Mouse (Mus musculus): ENCODE data around the gene Leng1. TPM values are rescaled to one million over a fixed set of nuclear protein-coding genes. Genes with fewer than 3 reads are reported as not detected.
"Not testable (repeated sequence)": the region's sequence is repeated elsewhere in the genome, so short reads cannot be mapped to it uniquely, and the experiment has no call there.

The Leng1 gene
- 16.3 and 16.6 TPM in 2 replicates for polyA plus RNA-seq (2014; fragmentation: Nextera tagmentation; extraction: Ambion mirVana)

DNA sequence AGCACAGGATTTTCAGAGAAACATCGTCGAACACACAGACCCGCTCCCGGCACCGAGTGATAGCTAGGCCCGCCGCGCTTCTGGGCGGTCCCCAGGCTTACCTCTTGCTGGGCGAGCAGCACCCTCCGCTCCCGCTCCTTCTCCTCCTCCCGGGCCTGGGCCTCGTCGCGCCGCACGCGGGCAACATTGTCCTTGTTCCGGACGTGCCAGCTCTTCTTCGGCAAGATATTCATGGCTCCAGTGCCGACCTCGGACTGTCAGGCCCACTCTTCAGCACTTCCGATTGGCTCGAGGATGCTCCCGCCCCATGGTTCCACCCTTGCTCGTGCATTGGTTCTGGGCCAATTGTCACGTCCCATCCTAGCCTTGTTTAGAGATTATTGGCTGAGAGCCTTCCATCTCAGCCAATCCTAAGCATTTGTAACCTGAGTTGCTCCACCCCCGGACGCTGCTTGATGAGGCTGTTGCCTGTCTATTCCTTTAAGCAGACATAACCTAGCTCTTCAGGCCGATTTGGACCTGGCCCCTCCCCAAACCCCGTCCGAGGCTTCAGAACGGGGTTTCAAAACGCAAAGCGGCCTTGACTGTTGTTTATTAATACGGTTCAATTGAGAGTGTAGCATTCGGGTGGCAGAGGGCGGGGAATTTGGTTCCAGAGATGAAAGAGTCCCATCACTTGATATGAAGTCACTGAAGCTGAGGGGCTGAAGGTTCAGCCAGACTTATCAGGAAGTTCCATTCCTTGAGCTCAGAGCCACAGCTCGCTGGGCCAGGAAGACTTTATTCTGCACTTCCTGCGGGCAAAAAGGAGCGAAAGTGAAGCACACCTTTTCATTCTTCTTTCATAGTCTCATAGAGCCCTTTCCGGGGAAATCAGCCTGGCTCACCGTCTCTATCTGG lies at the start of gene Leng1:
Gene Leng1 (minus strand): TSS at position 626 of the 900 bp plus-strand sequence.
- H3K36me3 ChIP-seq (ENCODE audit: control insufficient read depth, insufficient read depth, low read length), result peaks cover 14% of the 10 kb centered on the region
- peak within 1 kb of the TSS; percentile 93 for H3K9ac ChIP-seq (ENCODE audit: low read depth, low read length)
- WGBS (ENCODE audit: insufficient replicate concordance), result 3% methylated on average over 45 of the region's 45 CpGs
- H3K4me2 ChIP-seq, result peak within 1 kb of the TSS; percentile 61
- H3K9me3 ChIP-seq (replicated peaks; ENCODE audit: control insufficient read depth, low read length), result no peaks in the 10 kb centered on the region
- peak within 1 kb of the TSS; percentile 76 for H3K4me3 ChIP-seq (ENCODE audit: low read depth, low read length)
- ATAC-seq (replicated peaks; ENCODE audit: insufficient number of reproducible peaks, low FRiP score, low TSS enrichment), result peak; percentile 98
- H3K27me3 ChIP-seq (ENCODE audit: control insufficient read depth, insufficient read depth, low read length), result no peaks in the 10 kb centered on the region
- peak within 1 kb of the TSS; percentile 91 for H3K27ac ChIP-seq (ENCODE audit: low read depth, low read length)
- peaks cover 20% of the 10 kb centered on the region for H3K4me1 ChIP-seq (ENCODE audit: control insufficient read depth, insufficient read depth, low read length)

DNA sequence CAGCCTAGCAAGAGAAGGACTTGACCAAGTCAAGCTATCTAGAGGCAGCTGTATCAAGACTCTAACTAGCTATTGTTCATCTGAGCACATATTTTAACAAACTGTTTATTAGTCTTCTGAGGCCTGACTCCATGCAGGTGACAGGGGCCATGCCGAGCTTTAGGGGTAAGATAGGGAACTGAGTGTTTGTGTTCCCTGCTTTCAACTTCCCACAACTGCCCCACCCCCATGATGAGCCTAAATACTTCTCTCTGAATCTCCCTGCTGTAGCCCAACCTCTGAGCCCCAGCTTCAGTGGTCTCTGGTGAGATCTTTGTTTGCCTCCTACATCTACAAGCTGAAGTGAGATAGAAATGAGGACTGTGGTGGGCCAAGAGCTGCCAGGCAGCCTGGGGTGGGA lies 49.6 kb upstream of the Leng1 start:
- Histone ChIP-seq H3K4me2 (no peak overlapping the region), H3K4me1 (ENCODE audit: control insufficient read depth, insufficient read depth, low read length) (no peaks in the 10 kb centered on the region), H3K27ac (ENCODE audit: low read depth, low read length) (no peak overlapping the region), H3K4me3 (ENCODE audit: low read depth, low read length) (no peak overlapping the region), H3K9ac (ENCODE audit: low read depth, low read length) (no peak overlapping the region), H3K27me3 (ENCODE audit: control insufficient read depth, insufficient read depth, low read length) (no peaks in the 10 kb centered on the region), H3K36me3 (ENCODE audit: control insufficient read depth, insufficient read depth, low read length) (no peaks in the 10 kb centered on the region), H3K9me3 (replicated peaks; ENCODE audit: control insufficient read depth, low read length) (no peaks in the 10 kb centered on the region)
- no peak for ATAC-seq (replicated peaks; ENCODE audit: insufficient number of reproducible peaks, low FRiP score, low TSS enrichment)
- 30% methylated on average over 1 of the region's 1 CpGs for WGBS (ENCODE audit: insufficient replicate concordance)

DNA sequence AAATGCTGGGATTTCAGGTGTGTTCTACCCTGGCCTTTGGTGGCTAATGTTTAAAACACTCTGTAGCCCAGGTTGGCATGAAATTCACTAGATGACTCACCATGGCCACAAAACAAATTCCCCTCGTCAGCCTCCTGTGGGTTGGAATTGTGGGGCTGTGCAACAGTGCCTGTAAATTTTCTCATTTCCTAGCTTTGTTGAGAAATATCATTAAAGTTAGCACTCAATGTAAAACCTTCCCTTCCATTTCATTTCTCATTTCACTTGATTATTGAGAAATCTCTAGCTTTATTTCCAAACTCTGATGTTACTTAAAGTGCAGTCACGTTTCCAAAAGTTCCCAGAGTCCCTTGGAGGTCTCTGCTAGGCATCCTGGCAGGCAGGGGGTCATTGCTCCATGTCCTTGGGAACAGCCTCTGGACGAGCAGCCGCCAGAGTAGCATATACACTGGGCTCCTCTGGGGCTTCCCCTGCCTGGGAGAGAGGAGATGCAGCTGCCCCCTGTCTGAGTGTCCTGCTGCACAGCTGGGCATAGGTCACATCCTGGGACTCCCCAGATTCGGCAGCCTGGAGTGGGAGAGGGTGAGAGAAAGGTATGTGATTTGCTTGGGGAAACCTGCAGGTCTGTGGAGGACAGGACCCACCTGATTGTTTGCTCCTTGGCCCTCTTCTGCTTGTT lies 46.8 kb upstream of the Leng1 start:
- no peaks in the 10 kb centered on the region for H3K4me1 ChIP-seq (ENCODE audit: control insufficient read depth, insufficient read depth, low read length)
- 45% methylated on average over 5 of the region's 5 CpGs for WGBS (ENCODE audit: insufficient replicate concordance)
- no peak for ATAC-seq (replicated peaks; ENCODE audit: insufficient number of reproducible peaks, low FRiP score, low TSS enrichment)
- H3K9me3 ChIP-seq (replicated peaks; ENCODE audit: control insufficient read depth, low read length), result no peaks in the 10 kb centered on the region
- H3K9ac ChIP-seq (ENCODE audit: low read depth, low read length), result no peak overlapping the region
- H3K27me3 ChIP-seq (ENCODE audit: control insufficient read depth, insufficient read depth, low read length), result no peaks in the 10 kb centered on the region
- no peaks in the 10 kb centered on the region for H3K36me3 ChIP-seq (ENCODE audit: control insufficient read depth, insufficient read depth, low read length)
- no peak overlapping the region for H3K4me3 ChIP-seq (ENCODE audit: low read depth, low read length)
- no peak overlapping the region for H3K4me2 ChIP-seq
- H3K27ac ChIP-seq (ENCODE audit: low read depth, low read length), result no peak overlapping the region

DNA sequence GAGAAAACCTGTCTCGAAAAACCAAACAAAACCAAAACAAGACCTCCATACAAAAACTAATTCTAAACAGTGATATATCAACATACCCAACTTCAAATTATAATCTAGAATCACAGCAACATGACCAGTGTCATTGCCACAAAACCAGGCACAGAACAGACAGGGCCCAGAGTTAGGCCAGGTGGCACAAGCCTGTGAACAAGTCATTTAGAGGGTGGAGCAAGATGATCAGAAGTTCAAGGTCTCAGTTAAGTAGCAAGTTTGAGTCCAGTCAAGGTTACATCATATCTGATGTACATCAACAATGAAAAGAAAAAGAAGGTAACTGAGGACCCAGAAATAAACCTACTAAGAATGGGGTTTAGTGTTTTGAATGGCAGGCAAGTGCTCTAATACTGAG lies 43.4 kb upstream of the Leng1 start:
- no peak for ATAC-seq (replicated peaks; ENCODE audit: insufficient number of reproducible peaks, low FRiP score, low TSS enrichment)
- H3K27me3 ChIP-seq (ENCODE audit: control insufficient read depth, insufficient read depth, low read length), result no peaks in the 10 kb centered on the region
- H3K4me3 ChIP-seq (ENCODE audit: low read depth, low read length), result no peak overlapping the region
- H3K27ac ChIP-seq (ENCODE audit: low read depth, low read length), result no peak overlapping the region
- H3K9ac ChIP-seq (ENCODE audit: low read depth, low read length), result no peak overlapping the region
- no peaks in the 10 kb centered on the region for H3K9me3 ChIP-seq (replicated peaks; ENCODE audit: control insufficient read depth, low read length)
- peaks cover 5% of the 10 kb centered on the region for H3K36me3 ChIP-seq (ENCODE audit: control insufficient read depth, insufficient read depth, low read length)
- no peak overlapping the region for H3K4me2 ChIP-seq
- 84% methylated on average over 1 of the region's 1 CpGs for WGBS (ENCODE audit: insufficient replicate concordance)
- peaks cover 8% of the 10 kb centered on the region for H3K4me1 ChIP-seq (ENCODE audit: control insufficient read depth, insufficient read depth, low read length)

DNA sequence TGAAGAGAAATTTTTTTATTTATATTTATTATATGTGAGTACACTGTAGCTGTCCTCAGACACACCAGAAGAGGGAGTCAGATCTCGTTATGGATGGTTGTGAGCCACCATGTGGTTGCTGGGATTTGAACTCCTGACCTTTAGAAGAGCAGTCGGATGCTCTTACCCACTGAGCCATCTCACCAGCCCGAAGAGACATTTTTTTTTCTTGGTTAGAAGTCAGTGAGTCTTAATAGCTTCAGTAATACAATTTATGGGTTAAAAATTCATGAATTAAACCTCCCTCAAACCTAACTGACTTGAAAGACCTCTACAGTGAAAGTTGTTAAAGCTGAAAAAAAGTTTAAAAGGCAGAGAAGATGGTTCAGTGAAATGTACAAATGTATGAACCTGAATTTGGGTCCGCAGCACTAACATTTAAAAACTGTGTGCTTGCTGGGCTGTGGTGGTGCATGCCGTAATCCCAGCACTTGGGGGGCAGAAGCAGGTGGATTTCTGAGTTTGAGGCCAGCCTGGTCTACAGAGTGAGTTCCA lies 42.9 kb upstream of the Leng1 start:
- ATAC-seq (replicated peaks; ENCODE audit: insufficient number of reproducible peaks, low FRiP score, low TSS enrichment); H3K36me3 ChIP-seq (ENCODE audit: control insufficient read depth, insufficient read depth, low read length); H3K9ac ChIP-seq (ENCODE audit: low read depth, low read length); H3K4me1 ChIP-seq (ENCODE audit: control insufficient read depth, insufficient read depth, low read length); H3K27me3 ChIP-seq (ENCODE audit: control insufficient read depth, insufficient read depth, low read length); H3K4me2 ChIP-seq; H3K4me3 ChIP-seq (ENCODE audit: low read depth, low read length); H3K27ac ChIP-seq (ENCODE audit: low read depth, low read length); H3K9me3 ChIP-seq (replicated peaks; ENCODE audit: control insufficient read depth, low read length): not testable (repeated sequence)
- 36% methylated on average over 5 of the region's 5 CpGs for WGBS (ENCODE audit: insufficient replicate concordance)

DNA sequence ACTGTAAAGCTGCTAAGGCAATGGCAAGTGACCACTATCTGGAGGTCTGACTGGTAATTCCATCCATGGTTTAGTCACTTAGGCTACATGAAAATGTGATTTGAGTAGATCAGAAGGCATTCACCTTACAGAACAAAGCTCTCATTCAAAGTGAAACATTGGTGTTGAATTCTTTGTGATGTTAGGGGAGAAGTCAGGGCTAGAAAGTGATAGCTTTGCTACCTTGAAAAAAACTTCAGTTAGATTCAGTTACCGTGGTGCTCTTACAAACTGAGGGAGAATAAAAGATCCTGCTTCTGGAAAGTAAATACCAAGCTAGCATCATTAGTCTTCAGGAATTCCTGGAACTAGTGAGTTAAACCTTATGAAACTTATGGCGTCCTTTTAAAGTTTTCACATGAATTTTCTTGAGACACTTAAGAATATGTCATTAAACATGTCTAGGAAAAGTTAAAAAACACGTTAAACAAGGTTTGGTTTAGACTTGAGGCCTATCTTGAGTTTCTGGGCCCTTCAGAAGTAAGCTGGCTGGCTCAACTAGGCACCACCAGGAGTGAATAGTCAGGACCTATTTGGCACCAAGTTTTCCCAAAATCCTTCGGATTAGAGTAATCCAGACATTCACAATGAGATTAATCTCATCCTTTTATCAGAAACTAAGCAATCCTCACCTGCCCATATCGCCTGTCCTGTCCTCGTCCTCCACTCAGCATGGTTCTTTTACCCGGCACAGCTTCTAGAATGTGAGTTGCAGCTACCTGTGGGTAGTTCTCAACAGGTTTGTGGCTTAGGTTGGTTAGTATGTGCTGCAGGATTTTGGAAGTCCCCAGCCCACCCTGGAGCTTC lies 42.2 kb upstream of the Leng1 start:
- no peak overlapping the region; the same call in 1 of the 2 replicates for H3K27ac ChIP-seq (ENCODE audit: low read depth, low read length)
- H3K4me3 ChIP-seq (ENCODE audit: low read depth, low read length), result no peak overlapping the region
- WGBS (ENCODE audit: insufficient replicate concordance), result 30% methylated on average over 7 of the region's 7 CpGs
- no peaks in the 10 kb centered on the region for H3K9me3 ChIP-seq (replicated peaks; ENCODE audit: control insufficient read depth, low read length)
- peaks cover 5% of the 10 kb centered on the region for H3K36me3 ChIP-seq (ENCODE audit: control insufficient read depth, insufficient read depth, low read length)
- H3K4me2 ChIP-seq, result no peak overlapping the region
- peaks cover 8% of the 10 kb centered on the region for H3K4me1 ChIP-seq (ENCODE audit: control insufficient read depth, insufficient read depth, low read length)
- H3K9ac ChIP-seq (ENCODE audit: low read depth, low read length), result no peak overlapping the region
- ATAC-seq (replicated peaks; ENCODE audit: insufficient number of reproducible peaks, low FRiP score, low TSS enrichment), result no peak
- H3K27me3 ChIP-seq (ENCODE audit: control insufficient read depth, insufficient read depth, low read length), result no peaks in the 10 kb centered on the region

DNA sequence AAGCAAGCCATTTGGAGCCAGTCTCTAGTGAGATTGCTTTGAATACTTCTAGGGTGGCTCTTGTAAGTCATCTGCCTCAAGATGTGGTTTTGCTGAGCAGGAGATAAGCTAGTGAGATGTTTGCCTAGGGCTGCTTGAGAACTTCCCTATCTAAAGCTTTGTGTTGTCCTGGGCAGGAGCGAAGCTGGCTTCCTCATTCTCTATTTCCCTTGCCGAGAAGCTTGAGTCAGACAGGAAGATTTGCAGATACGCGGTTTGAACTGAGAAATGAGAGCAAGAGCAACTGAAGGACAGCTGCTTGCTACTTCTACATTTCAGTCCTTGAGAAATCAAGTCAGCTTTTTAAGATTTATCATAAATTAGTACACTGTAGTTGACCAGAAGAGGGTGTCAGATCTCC lies 41.4 kb upstream of the Leng1 start:
- H3K4me3 ChIP-seq (ENCODE audit: low read depth, low read length), result no peak overlapping the region
- H3K27me3 ChIP-seq (ENCODE audit: control insufficient read depth, insufficient read depth, low read length), result no peaks in the 10 kb centered on the region
- no peak for ATAC-seq (replicated peaks; ENCODE audit: insufficient number of reproducible peaks, low FRiP score, low TSS enrichment)
- no peak overlapping the region for H3K27ac ChIP-seq (ENCODE audit: low read depth, low read length)
- WGBS (ENCODE audit: insufficient replicate concordance), result 46% methylated on average over 4 of the region's 4 CpGs
- peaks cover 8% of the 10 kb centered on the region for H3K4me1 ChIP-seq (ENCODE audit: control insufficient read depth, insufficient read depth, low read length)
- peaks cover 5% of the 10 kb centered on the region for H3K36me3 ChIP-seq (ENCODE audit: control insufficient read depth, insufficient read depth, low read length)
- H3K4me2 ChIP-seq, result no peak overlapping the region
- no peak overlapping the region for H3K9ac ChIP-seq (ENCODE audit: low read depth, low read length)
- no peaks in the 10 kb centered on the region for H3K9me3 ChIP-seq (replicated peaks; ENCODE audit: control insufficient read depth, low read length)

DNA sequence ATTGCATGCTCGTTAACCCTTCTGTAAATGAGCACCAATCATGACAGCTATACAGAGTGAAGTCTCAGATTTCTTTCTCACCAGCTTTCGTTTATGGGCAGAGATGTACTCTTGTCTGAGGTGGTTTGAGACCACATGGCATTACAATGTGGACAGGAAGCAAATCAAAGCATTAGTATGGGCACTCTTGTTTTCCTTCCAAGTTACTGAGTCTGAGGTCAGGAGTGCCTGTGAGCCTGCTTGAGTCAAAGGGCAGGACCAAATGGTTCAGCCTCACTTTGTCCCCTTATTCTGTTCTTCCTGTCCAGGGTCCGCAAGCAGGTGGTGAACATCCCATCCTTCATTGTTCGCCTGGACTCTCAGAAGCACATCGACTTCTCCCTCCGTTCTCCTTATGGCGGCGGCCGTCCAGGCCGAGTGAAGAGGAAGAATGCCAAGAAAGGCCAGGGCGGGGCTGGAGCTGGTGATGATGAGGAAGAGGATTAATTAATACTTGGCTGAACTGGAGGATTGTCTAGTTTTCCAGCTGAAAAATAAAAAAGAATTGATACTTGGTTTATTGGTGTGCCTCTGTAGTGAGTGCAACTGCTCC lies 40.8 kb upstream of the Leng1 start:
- peak overlapping the region; percentile 87; the same call in 1 of the 2 replicates for H3K9ac ChIP-seq (ENCODE audit: low read depth, low read length)
- H3K4me3 ChIP-seq (ENCODE audit: low read depth, low read length), result peak overlapping the region; percentile 78
- no peak for ATAC-seq (replicated peaks; ENCODE audit: insufficient number of reproducible peaks, low FRiP score, low TSS enrichment)
- H3K9me3 ChIP-seq (replicated peaks; ENCODE audit: control insufficient read depth, low read length), result no peaks in the 10 kb centered on the region
- H3K36me3 ChIP-seq (ENCODE audit: control insufficient read depth, insufficient read depth, low read length), result peaks cover 5% of the 10 kb centered on the region
- WGBS (ENCODE audit: insufficient replicate concordance), result 66% methylated on average over 11 of the region's 11 CpGs
- H3K4me1 ChIP-seq (ENCODE audit: control insufficient read depth, insufficient read depth, low read length), result peaks cover 8% of the 10 kb centered on the region
- H3K27ac ChIP-seq (ENCODE audit: low read depth, low read length), result no peak overlapping the region
- no peaks in the 10 kb centered on the region for H3K27me3 ChIP-seq (ENCODE audit: control insufficient read depth, insufficient read depth, low read length)
- peak overlapping the region; percentile 92 for H3K4me2 ChIP-seq

Measured in heart, embryonic 11.5 days (tissue).